Mouse (Mus musculus) thymus, adult 2 months (tissue): ENCODE data around the gene Cars.

Experiments
- CTCF ChIP-seq: fragments of 200-500 bp; IDR thresholded peaks from 2 replicates; pipeline ENCODE4 v1.5.1; 2012; ENCODE audit warnings: mild to moderate bottlenecking, control low read depth, low read length, moderate library complexity, borderline replicate concordance; ENCODE audit not compliant: control insufficient read depth, poor library complexity, insufficient read depth; ENCODE audit errors: extremely low read depth
- POLR2A ChIP-seq: fragments of 200-500 bp; IDR thresholded peaks from 2 replicates; pipeline ENCODE4 v1.6.1; 2012; ENCODE audit warnings: mild to moderate bottlenecking, low read length, control low read depth, moderate library complexity; ENCODE audit not compliant: control insufficient read depth, poor library complexity, insufficient read depth; ENCODE audit errors: extremely low read depth

DNA sequence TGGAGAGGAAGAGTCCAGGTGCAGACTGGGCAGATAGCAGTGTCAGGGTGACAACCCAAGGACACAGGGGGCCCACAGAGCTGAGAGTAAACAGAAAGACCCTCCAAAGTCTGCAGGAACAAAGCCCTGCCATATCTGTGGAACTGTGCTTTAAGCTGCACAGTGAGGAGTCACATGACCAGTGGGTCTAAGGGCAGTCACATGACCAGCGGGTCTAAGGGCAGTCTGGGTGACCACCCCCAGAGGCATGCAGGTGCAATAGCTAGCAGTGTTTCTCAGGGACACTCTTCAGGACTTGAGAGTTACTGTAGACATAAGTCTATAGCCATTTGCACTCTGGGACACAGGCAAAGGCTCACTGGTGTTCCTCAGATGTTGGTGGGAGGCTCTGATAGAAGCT is 90.3 kb downstream of the Cars start:
- TF ChIP-seq POLR2A = no peak
- no peak for TF ChIP-seq CTCF
